Mouse (Mus musculus) retina, adult 2 months (tissue): Measurements from ENCODE around the gene Cmtm4.
"Not testable (repeated sequence)": the region's sequence is repeated elsewhere in the genome, so short reads cannot be mapped to it uniquely, and the experiment has no call there.

Source experiments
- DNase-seq: peaks from one replicate; pipeline ENCODE4 v3.0.0-alpha.2; 2012; ENCODE audit warnings: low read depth, low spot score

Gene Cmtm4

GRCm38 (mm10) chr8:104339229-104339982, 56.2 kb downstream of the Cmtm4 start, which contains the start of gene Cmtm3:
Gene Cmtm3 (plus strand): TSS chr8:104339410.
- DNase-seq, result no peak

GRCm38 (mm10) chr8:104337890-104338289, 57.7 kb downstream of the Cmtm4 start:
- DNase-seq, result no peak

- DNase-seq, result no peak
Measured at GRCm38 (mm10) chr8:104336806-104337205, 58.8 kb downstream of the Cmtm4 start.

- no peak for DNase-seq
Measured at GRCm38 (mm10) chr8:104334196-104334595, 61.4 kb downstream of the Cmtm4 start.

GRCm38 (mm10) chr8:104333786-104334185, 61.8 kb downstream of the Cmtm4 start:
- no peak for DNase-seq

GRCm38 (mm10) chr8:104332665-104333631, 62.7 kb downstream of the Cmtm4 start:
- DNase-seq, result no peak

- not testable (repeated sequence) for DNase-seq
Measured at GRCm38 (mm10) chr8:104321930-104322329, 73.7 kb downstream of the Cmtm4 start, which contains the start of gene Cmtm2b. Gene Cmtm2b (plus strand): TSS chr8:104322230.

- DNase-seq, result not testable (repeated sequence)
Measured at GRCm38 (mm10) chr8:104321267-104321666, 74.3 kb downstream of the Cmtm4 start, which contains the start of gene Gm11020. Gene Gm11020 (plus strand): TSS chr8:104321567.

- DNase-seq, result no peak
Measured at GRCm38 (mm10) chr8:104313311-104313710, 82.3 kb downstream of the Cmtm4 start.

GRCm38 (mm10) chr8:104312023-104312422, 83.6 kb downstream of the Cmtm4 start:
- DNase-seq, result not testable (repeated sequence)

- not testable (repeated sequence) for DNase-seq
Measured at GRCm38 (mm10) chr8:104309441-104310155, 86.0 kb downstream of the Cmtm4 start, which contains the start of the genes Gm45711 and Cmtm1. Gene Gm45711 (minus strand): TSS chr8:104310081. Gene Cmtm1 (minus strand): TSS chr8:104310145.

- DNase-seq, result not testable (repeated sequence)
Measured at GRCm38 (mm10) chr8:104308341-104308740, 87.3 kb downstream of the Cmtm4 start.

GRCm38 (mm10) chr8:104304962-104305361, 90.6 kb downstream of the Cmtm4 start:
- DNase-seq, result no peak

GRCm38 (mm10) chr8:104302536-104302935, 93.1 kb downstream of the Cmtm4 start:
- DNase-seq, result not testable (repeated sequence)

- DNase-seq, result not testable (repeated sequence)
Measured at GRCm38 (mm10) chr8:104301577-104301976, 94.0 kb downstream of the Cmtm4 start.
